Comparison of ENCODE assay signal across 8 mouse cellular contexts in the genomic region with DNA sequence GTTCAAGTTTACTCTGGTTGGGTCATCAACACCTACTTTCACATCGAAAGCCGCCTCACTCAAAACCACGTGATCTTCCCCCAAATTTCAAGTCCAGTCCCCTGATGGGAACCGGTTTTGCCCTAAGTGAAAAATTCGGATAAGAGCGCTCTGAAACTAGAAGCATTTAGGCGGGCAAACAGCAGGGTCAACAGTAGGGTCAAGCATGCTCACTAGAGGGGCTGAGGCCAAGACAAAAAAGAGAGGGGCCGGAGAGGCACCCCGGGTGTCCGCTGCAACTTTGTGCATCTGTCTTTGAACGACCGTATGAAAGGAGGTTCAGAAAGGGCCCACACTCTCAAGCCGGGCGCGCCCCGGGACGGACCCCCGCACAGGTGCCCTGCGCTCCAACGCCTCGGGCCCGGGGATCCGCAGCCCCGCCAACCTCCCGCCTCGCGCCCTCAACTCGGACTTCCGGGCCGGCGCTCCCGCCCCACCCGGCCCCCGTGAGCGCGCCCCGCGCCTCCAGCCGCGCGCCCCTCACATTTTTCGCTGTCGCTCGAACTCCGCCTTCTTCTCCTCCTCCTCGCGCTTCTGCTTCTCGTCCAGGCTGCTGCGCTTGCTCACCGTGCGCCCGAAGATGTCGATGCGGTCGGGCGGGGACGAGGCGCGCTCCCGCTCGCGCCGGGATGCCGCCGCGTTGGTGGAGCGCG. TPM values are rescaled to one million over a fixed set of nuclear protein-coding genes. Genes with fewer than 3 reads are reported as not detected.
DNase-seq lines count a peak whose midpoint lies in the region; ATAC-seq and TF ChIP-seq lines count a peak whose summit lies in the region.

No protein-coding gene starts in this region.

- no peaks in the 10 kb centered on the region for H3K27me3 ChIP-seq in embryonic facial prominence, embryonic 11.5 days (ENCODE audit: control insufficient read depth, insufficient read depth, low read length)
- H3K27me3 ChIP-seq in heart, adult 2 months (ENCODE audit: control insufficient read depth, insufficient read depth, low read length): no peaks in the 10 kb centered on the region
- H3K27me3 ChIP-seq in kidney, adult 2 months (replicated peaks; ENCODE audit: control insufficient read depth, insufficient read depth, low read length): no peaks in the 10 kb centered on the region
- no peaks in the 10 kb centered on the region for H3K27me3 ChIP-seq in limb, embryonic 13.5 days
- no peaks in the 10 kb centered on the region for H3K27me3 ChIP-seq in midbrain, embryonic 14.5 days (ENCODE audit: control insufficient read depth, insufficient read depth, low read length)
- H3K27me3 ChIP-seq in spleen, adult 2 months (ENCODE audit: control insufficient read depth, insufficient read depth, low read length): no peaks in the 10 kb centered on the region

- no peak for TF ChIP-seq CTCF in heart, adult 2 months (IDR thresholded peaks at IDR 0.05)
- TF ChIP-seq CTCF in kidney, adult 2 months (conservative IDR thresholded peaks at IDR 0.05; ENCODE audit: insufficient read depth, insufficient read length, low read depth, low read length): no peak
- TF ChIP-seq CTCF in spleen, adult 2 months (IDR thresholded peaks at IDR 0.05; ENCODE audit: extremely low read depth, insufficient read depth, insufficient read length, insufficient replicate concordance): no peak

- H3K4me3 ChIP-seq in embryonic facial prominence, embryonic 11.5 days (ENCODE audit: low read depth, low read length): peak overlapping the region; percentile 94
- H3K4me3 ChIP-seq in heart, adult 2 months: peak overlapping the region; percentile 86
- H3K4me3 ChIP-seq in kidney, adult 2 months (ENCODE audit: insufficient read depth, low read depth, low read length): peak overlapping the region; percentile 71
- H3K4me3 ChIP-seq in limb, embryonic 13.5 days: peak overlapping the region; percentile 85
- H3K4me3 ChIP-seq in midbrain, embryonic 14.5 days (replicated peaks; ENCODE audit: low read depth, low read length): peak overlapping the region; percentile 77
- peak overlapping the region; percentile 100 for H3K4me3 ChIP-seq in spleen, adult 2 months (ENCODE audit: extremely low read depth, insufficient read depth, insufficient read length)

- peak overlapping the region; percentile 96 for H3K27ac ChIP-seq in embryonic facial prominence, embryonic 11.5 days (replicated peaks; ENCODE audit: low read depth, low read length)
- peak overlapping the region; percentile 83 for H3K27ac ChIP-seq in heart, adult 2 months
- peak overlapping the region; percentile 72 for H3K27ac ChIP-seq in kidney, adult 2 months (ENCODE audit: insufficient read depth, low read depth, low read length)
- H3K27ac ChIP-seq in limb, embryonic 13.5 days: peak overlapping the region; percentile 97
- H3K27ac ChIP-seq in midbrain, embryonic 14.5 days (replicated peaks; ENCODE audit: low read depth, low read length): peak overlapping the region; percentile 98
- peak overlapping the region; percentile 91 for H3K27ac ChIP-seq in spleen, adult 2 months (ENCODE audit: insufficient read depth, low read length)

- peaks cover 7% of the 10 kb centered on the region for H3K4me1 ChIP-seq in embryonic facial prominence, embryonic 11.5 days (ENCODE audit: control insufficient read depth, insufficient read depth, low read length)
- peaks cover 22% of the 10 kb centered on the region for H3K4me1 ChIP-seq in heart, adult 2 months (ENCODE audit: control insufficient read depth, insufficient read depth, low read length)
- H3K4me1 ChIP-seq in kidney, adult 2 months (ENCODE audit: control insufficient read depth, insufficient read depth, low read length): peaks cover 14% of the 10 kb centered on the region
- peaks cover 39% of the 10 kb centered on the region for H3K4me1 ChIP-seq in limb, embryonic 13.5 days
- H3K4me1 ChIP-seq in midbrain, embryonic 14.5 days (ENCODE audit: control insufficient read depth, insufficient read depth, low read length): peaks cover 41% of the 10 kb centered on the region
- peaks cover 15% of the 10 kb centered on the region for H3K4me1 ChIP-seq in spleen, adult 2 months (ENCODE audit: control insufficient read depth, insufficient read depth, insufficient read length)

- DNase-seq in monocyte, adult 2 months (ENCODE audit: low read depth in 1 of 2, low spot score in 2 of 2): peak; percentile 14 to 44
- DNase-seq in embryonic facial prominence, embryonic 11.5 days (ENCODE audit: low spot score): peak; percentile 65
- peak; percentile 79 for DNase-seq in heart, adult 2 months
- DNase-seq in kidney, adult 2 months: peak; percentile 68
- DNase-seq in midbrain, embryonic 14.5 days: peak; percentile 85
- DNase-seq in spleen, adult 2 months (ENCODE audit: low read depth in 1 of 2, low spot score in 2 of 2): peak; percentile 26 to 59

- no peak; the same call in 1 of the 2 replicates for ATAC-seq in monocyte, adult 5-6 weeks (replicated peaks; ENCODE audit: insufficient number of reproducible peaks, low FRiP score, low TSS enrichment, poor library complexity, severe bottlenecking)
- ATAC-seq in embryonic facial prominence, embryonic 11.5 days (replicated peaks; ENCODE audit: insufficient number of reproducible peaks, low FRiP score, low TSS enrichment, low read depth): peak; percentile 70
- peak; percentile 62 for ATAC-seq in limb, embryonic 13.5 days (ENCODE audit: low FRiP score, low read depth)
- peak; percentile 76 for ATAC-seq in midbrain, embryonic 14.5 days (ENCODE audit: low FRiP score, low TSS enrichment)

- no peaks in the 10 kb centered on the region for H3K36me3 ChIP-seq in embryonic facial prominence, embryonic 11.5 days (replicated peaks; ENCODE audit: control insufficient read depth, insufficient read depth, low read depth, low read length)
- H3K36me3 ChIP-seq in heart, adult 2 months (ENCODE audit: control insufficient read depth, insufficient read depth, low read length): peaks cover 33% of the 10 kb centered on the region
- H3K36me3 ChIP-seq in kidney, adult 2 months (ENCODE audit: control insufficient read depth, insufficient read depth, low read length): no peaks in the 10 kb centered on the region
- no peaks in the 10 kb centered on the region for H3K36me3 ChIP-seq in limb, embryonic 13.5 days
- no peaks in the 10 kb centered on the region for H3K36me3 ChIP-seq in midbrain, embryonic 14.5 days (ENCODE audit: control insufficient read depth, insufficient read depth, low read length)
- H3K36me3 ChIP-seq in spleen, adult 2 months (ENCODE audit: control insufficient read depth, insufficient read depth, low read length): no peaks in the 10 kb centered on the region

- H3K79me2 ChIP-seq in heart, adult 2 months (replicated peaks; ENCODE audit: control insufficient read depth, insufficient read depth, low read length): peaks cover 8% of the 10 kb centered on the region

- TF ChIP-seq EP300 in heart, adult 2 months (IDR thresholded peaks at IDR 0.05; ENCODE audit: insufficient read depth, low read depth, low read length): no peak

- peak; percentile 27; the same call in 1 of the 2 replicates for TF ChIP-seq POLR2A in heart, adult 2 months (IDR thresholded peaks at IDR 0.05; ENCODE audit: insufficient read depth, low read depth, low read length)
- no peak for TF ChIP-seq POLR2A in kidney, adult 2 months (IDR thresholded peaks at IDR 0.05; ENCODE audit: low read depth, low read length)
- no peak; the same call in 1 of the 2 replicates for TF ChIP-seq POLR2A in spleen, adult 2 months (IDR thresholded peaks at IDR 0.05; ENCODE audit: low read depth, low read length)

- H3K4me2 ChIP-seq in embryonic facial prominence, embryonic 11.5 days (ENCODE audit: low read depth, low read length): peak overlapping the region; percentile 75
- H3K4me2 ChIP-seq in limb, embryonic 13.5 days (replicated peaks): peak overlapping the region; percentile 81
- peak overlapping the region; percentile 83 for H3K4me2 ChIP-seq in midbrain, embryonic 14.5 days (ENCODE audit: low read length)

- intact Hi-C loops in heart, adult 2 months (cut with DNase I): loop anchor here (2.0 to 5.0 kb wide), 3 partner anchors 29 to 138 kb away; a partner anchor contains a TSS

- H3K9ac ChIP-seq in embryonic facial prominence, embryonic 11.5 days (replicated peaks; ENCODE audit: low read length): peak overlapping the region; percentile 100
- H3K9ac ChIP-seq in heart, adult 2 months (ENCODE audit: low read depth, low read length): peak overlapping the region; percentile 95
- peak overlapping the region; percentile 99 for H3K9ac ChIP-seq in limb, embryonic 13.5 days
- H3K9ac ChIP-seq in midbrain, embryonic 14.5 days (replicated peaks; ENCODE audit: low read length): peak overlapping the region; percentile 99

- 0% methylated on average over 38 of the region's 68 CpGs for WGBS in embryonic facial prominence, embryonic 11.5 days
- under 1% methylated on average over 62 of the region's 68 CpGs for WGBS in heart, adult 2 months
- WGBS in kidney, adult 2 months: 1% methylated on average over 67 of the region's 68 CpGs
- under 1% methylated on average over 67 of the region's 68 CpGs for WGBS in limb, embryonic 13.5 days
- under 1% methylated on average over 60 of the region's 68 CpGs for WGBS in midbrain, embryonic 14.5 days
- WGBS in spleen, adult 2 months: under 1% methylated on average over 68 of the region's 68 CpGs

- H3K9me3 ChIP-seq in embryonic facial prominence, embryonic 11.5 days (replicated peaks; ENCODE audit: control insufficient read depth, low read length): no peaks in the 10 kb centered on the region
- no peaks in the 10 kb centered on the region for H3K9me3 ChIP-seq in limb, embryonic 13.5 days
- H3K9me3 ChIP-seq in midbrain, embryonic 14.5 days (ENCODE audit: control insufficient read depth, low read length): no peaks in the 10 kb centered on the region

RNA-seq across cellular contexts. Expression of a gene that starts 0.7 kb away (rescaled TPM):
- total RNA-seq in monocyte, adult 5-6 weeks (2017): 210 to 324 TPM (median 270 TPM) in 3 replicates
- polyA plus RNA-seq in embryonic facial prominence, embryonic 11.5 days (2014; fragmentation: Nextera tagmentation; extraction: Ambion mirVana): 148 and 156 TPM in 2 replicates
- 10 to 100 TPM; 26.3 to 28.8 TPM for total RNA-seq in heart, adult 2 months (2021)
- 24.0 and 40.7 TPM in 2 replicates for polyA plus RNA-seq in heart, adult 2 months (2012; rRNA removed)
- polyA plus RNA-seq in kidney, adult 2 months (2012; rRNA removed): 16.0 and 20.5 TPM in 2 replicates
- 188 and 200 TPM in 2 replicates for polyA plus RNA-seq in limb, embryonic 13.5 days (2015; fragmentation: Nextera tagmentation; extraction: Ambion mirVana)
- 179 and 201 TPM in 2 replicates for polyA plus RNA-seq in midbrain, embryonic 14.5 days (2014; fragmentation: Nextera tagmentation; extraction: Ambion mirVana)
- 20.7 and 22.4 TPM in 2 replicates for polyA plus RNA-seq in spleen, adult 2 months (2012; rRNA removed)

RNA-seq across cellular contexts. Expression of a gene that starts 28.6 kb away (rescaled TPM):
- 0.19 to 7.5 TPM (median 0.39 TPM) in 3 replicates for total RNA-seq in monocyte, adult 5-6 weeks (2017)
- polyA plus RNA-seq in embryonic facial prominence, embryonic 11.5 days (2014; fragmentation: Nextera tagmentation; extraction: Ambion mirVana): 38.9 and 39.1 TPM in 2 replicates
- 10 to 100 TPM; 16.8 to 24.1 TPM for total RNA-seq in heart, adult 2 months (2021)
- polyA plus RNA-seq in heart, adult 2 months (2012; rRNA removed): 22.2 and 27.8 TPM in 2 replicates
- polyA plus RNA-seq in kidney, adult 2 months (2012; rRNA removed): 31.8 and 44.8 TPM in 2 replicates
- 32.6 and 33.3 TPM in 2 replicates for polyA plus RNA-seq in limb, embryonic 13.5 days (2015; fragmentation: Nextera tagmentation; extraction: Ambion mirVana)
- polyA plus RNA-seq in midbrain, embryonic 14.5 days (2014; fragmentation: Nextera tagmentation; extraction: Ambion mirVana): 14.0 and 17.1 TPM in 2 replicates
- polyA plus RNA-seq in spleen, adult 2 months (2012; rRNA removed): 12.4 and 19.6 TPM in 2 replicates

Comparison
In these comparisons a context has a peak if more than half of its experiments do, and no peak if none do; other contexts are left out.
1. DNase-seq: peak in every context shown above with its lines; median percentile 85 in midbrain, embryonic 14.5 days; 79 in heart, adult 2 months; 68 in kidney, adult 2 months; 65 in embryonic facial prominence, embryonic 11.5 days; 42 in spleen, adult 2 months; 29 in monocyte, adult 2 months.